Mouse (Mus musculus): Measurements from ENCODE around the gene Asphd2.

GRCm38 (mm10) chr5:112428944-112429343, 34.3 kb upstream of the Asphd2 start:
- TF ChIP-seq POLR2A (IDR thresholded peaks at IDR 0.05; ENCODE audit: control insufficient read depth, low read depth, low read length) = no peak
- TF ChIP-seq CTCF (IDR thresholded peaks at IDR 0.05; ENCODE audit: control insufficient read depth, insufficient read depth, insufficient replicate concordance, low read depth, low read length) = peak; percentile 67; the same call in 1 of the 2 replicates
